Mouse (Mus musculus) forebrain, embryonic 10.5 days (tissue): ENCODE measurements around the gene Npffr2. TPM values are rescaled to one million over a fixed set of nuclear protein-coding genes. Genes with fewer than 3 reads are reported as not detected.

Experiments
- DNase-seq: peaks from one replicate; pipeline ENCODE4 v3.0.0-alpha.2; 2017; ENCODE audit warnings: low spot score; ENCODE audit errors: extremely low spot score
- H3K27ac ChIP-seq: fragments of 300-500 bp; sonication (generic); 2 replicates; pipeline ENCODE4 v1.5.1; 2016; ENCODE audit warnings: mild to moderate bottlenecking
- H3K27me3 ChIP-seq: fragments of 300-500 bp; sonication (generic); 2 replicates; pipeline ENCODE4 v1.6.1; 2016; ENCODE audit warnings: mild to moderate bottlenecking; ENCODE audit not compliant: poor library complexity, severe bottlenecking
- H3K36me3 ChIP-seq: fragments of 300-500 bp; sonication (generic); replicated peaks from 2 replicates; pipeline ENCODE4 v1.6.1; 2016; ENCODE audit warnings: mild to moderate bottlenecking, moderate library complexity
- H3K4me1 ChIP-seq: fragments of 300-500 bp; sonication (generic); 2 replicates; pipeline ENCODE4 v1.6.1; 2016
- H3K4me3 ChIP-seq: fragments of 300-500 bp; sonication (generic); 2 replicates; pipeline ENCODE4 v1.5.1; 2016; ENCODE audit warnings: mild to moderate bottlenecking, moderate library complexity
- H3K9me3 ChIP-seq: fragments of 300-500 bp; sonication (generic); 2 replicates; pipeline ENCODE4 v1.6.1; 2016; ENCODE audit warnings: mild to moderate bottlenecking, moderate library complexity
- WGBS: fragments of 180-500 bp; shearing (Covaris S2); methylation state at CpG from one replicate; pipeline ENCODE4 v1.1.7; 2016; 5-methylcytosine and 5-hydroxymethylcytosine counted together
- polyA plus RNA-seq: library from polyadenylated mRNA; unstranded; fragments of >200 nt; fragmentation: Nextera tagmentation; extraction: Ambion mirVana; gene quantifications from 2 replicates; pipeline ENCODE4 v1.2.1, GENCODE M21; 2016

Gene Npffr2
- polyA plus RNA-seq, 1 experiment from 2014 or later = 0.45 TPM

- H3K4me1 ChIP-seq = no peaks in the 10 kb centered on the region
- no peak overlapping the region for H3K27ac ChIP-seq
- no peak for DNase-seq
- WGBS = 92% methylated on average over 1 of the region's 1 CpGs
- H3K27me3 ChIP-seq = no peaks in the 10 kb centered on the region
- H3K4me3 ChIP-seq = no peak overlapping the region
- no peaks in the 10 kb centered on the region for H3K9me3 ChIP-seq
- H3K36me3 ChIP-seq = no peaks in the 10 kb centered on the region
Observed at GRCm38 (mm10) chr5:89579181-89579580, 52.0 kb downstream of the Npffr2 start.

- DNase-seq = no peak
- H3K4me1 ChIP-seq = no peaks in the 10 kb centered on the region
- no peak overlapping the region for H3K4me3 ChIP-seq
- H3K9me3 ChIP-seq = no peaks in the 10 kb centered on the region
- no peaks in the 10 kb centered on the region for H3K27me3 ChIP-seq
- H3K27ac ChIP-seq = no peak overlapping the region
- 73% methylated on average over 1 of the region's 1 CpGs for WGBS
- H3K36me3 ChIP-seq = no peaks in the 10 kb centered on the region
Observed at GRCm38 (mm10) chr5:89581143-89581542, 53.9 kb downstream of the Npffr2 start.

- no peak overlapping the region for H3K4me3 ChIP-seq
- DNase-seq = no peak
- no peak overlapping the region for H3K27ac ChIP-seq
- no peaks in the 10 kb centered on the region for H3K4me1 ChIP-seq
- no peaks in the 10 kb centered on the region for H3K27me3 ChIP-seq
- no peaks in the 10 kb centered on the region for H3K36me3 ChIP-seq
- no peaks in the 10 kb centered on the region for H3K9me3 ChIP-seq
- 97% methylated on average over 5 of the region's 5 CpGs for WGBS
Observed at GRCm38 (mm10) chr5:89581742-89582366, 54.6 kb downstream of the Npffr2 start.

- 93% methylated on average over 3 of the region's 3 CpGs for WGBS
- no peaks in the 10 kb centered on the region for H3K4me1 ChIP-seq
- H3K27me3 ChIP-seq = no peaks in the 10 kb centered on the region
- no peak for DNase-seq
- H3K4me3 ChIP-seq = no peak overlapping the region
- no peak overlapping the region for H3K27ac ChIP-seq
- H3K36me3 ChIP-seq = no peaks in the 10 kb centered on the region
- no peaks in the 10 kb centered on the region for H3K9me3 ChIP-seq
Observed at GRCm38 (mm10) chr5:89585021-89585420, 57.8 kb downstream of the Npffr2 start.

- Histone ChIP-seq H3K4me3 (no peak overlapping the region), H3K27ac (no peak overlapping the region), H3K9me3 (no peaks in the 10 kb centered on the region), H3K4me1 (0 out of 2 replicates have a peak, but pooled peaks cover 7% of the 10 kb centered on the region), H3K27me3 (no peaks in the 10 kb centered on the region), H3K36me3 (no peaks in the 10 kb centered on the region)
- no peak for DNase-seq
- WGBS = 73% methylated on average over 4 of the region's 4 CpGs
Observed at GRCm38 (mm10) chr5:89592301-89592700, 65.1 kb downstream of the Npffr2 start.

GRCm38 (mm10) chr5:89611322-89612015 is 84.2 kb downstream of the Npffr2 start:
- H3K27ac ChIP-seq = peak overlapping the region; percentile 78
- 44% methylated on average over 2 of the region's 2 CpGs for WGBS

GRCm38 (mm10) chr5:89612262-89612661 is 85.0 kb downstream of the Npffr2 start:
- Histone ChIP-seq H3K36me3 (no peaks in the 10 kb centered on the region), H3K4me3 (no peak overlapping the region), H3K9me3 (peaks cover 4% of the 10 kb centered on the region; the same call in 1 of the 2 replicates), H3K27ac (peak overlapping the region; percentile 78), H3K4me1 (peaks cover 13% of the 10 kb centered on the region), H3K27me3 (no peaks in the 10 kb centered on the region)
- no peak for DNase-seq
- WGBS = 66% methylated on average over 6 of the region's 6 CpGs

More at GRCm38 (mm10) chr5:89611322-89612015, 84.2 kb downstream of the Npffr2 start:
- H3K9me3 ChIP-seq = peaks cover 4% of the 10 kb centered on the region; the same call in 1 of the 2 replicates
- H3K4me3 ChIP-seq = no peak overlapping the region
- no peaks in the 10 kb centered on the region for H3K27me3 ChIP-seq
- H3K36me3 ChIP-seq = no peaks in the 10 kb centered on the region
- peaks cover 13% of the 10 kb centered on the region for H3K4me1 ChIP-seq
- DNase-seq = no peak

GRCm38 (mm10) chr5:89631599-89631998 is 104.4 kb downstream of the Npffr2 start:
- WGBS = 82% methylated on average over 1 of the region's 1 CpGs
- no peaks in the 10 kb centered on the region for H3K9me3 ChIP-seq
- H3K27ac ChIP-seq = no peak overlapping the region
- no peaks in the 10 kb centered on the region for H3K27me3 ChIP-seq
- H3K4me3 ChIP-seq = no peak overlapping the region
- H3K4me1 ChIP-seq = no peaks in the 10 kb centered on the region
- no peak for DNase-seq
- H3K36me3 ChIP-seq = no peaks in the 10 kb centered on the region

Other genes starting within 250 kb of the Npffr2 start
- gene Gc, start 69.5 kb upstream of the Npffr2 start, polyA plus RNA-seq = not detected in 2 replicates